Mouse (Mus musculus): ENCODE results near the gene Pacsin3.

DNA sequence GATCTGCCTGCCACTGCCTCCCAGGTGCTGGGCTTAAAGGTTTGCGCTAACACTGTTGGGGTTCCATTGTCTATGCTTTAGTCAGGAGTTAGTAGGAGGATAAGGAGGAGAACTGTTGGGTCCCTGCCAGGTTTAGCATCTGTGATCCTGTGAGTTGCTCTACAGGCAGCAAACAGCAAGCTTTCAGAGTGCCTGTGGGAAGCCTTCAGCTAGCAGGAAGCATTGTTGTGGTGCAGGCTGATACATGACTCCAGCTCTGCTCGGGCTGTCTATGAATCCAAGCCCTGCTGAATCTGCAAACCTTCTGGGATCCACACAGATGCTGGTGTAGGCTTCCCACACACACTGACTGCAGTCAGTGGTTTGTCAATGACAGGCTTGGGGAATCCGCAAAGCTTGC, 12.3 kb upstream of the Pacsin3 start:
- no peak for TF ChIP-seq POLR2A (IDR thresholded peaks at IDR 0.05; ENCODE audit: borderline replicate concordance, insufficient read depth, low read length)
- TF ChIP-seq CTCF (IDR thresholded peaks at IDR 0.05; ENCODE audit: borderline replicate concordance, insufficient read depth, low read depth, low read length) = no peak
